Mouse (Mus musculus) heart, adult 11 months (tissue): ENCODE measurements around the gene Itfg1.

ENCODE experiments used
- DNase-seq: peaks from one replicate; pipeline ENCODE4 v3.0.0; 2022

The Itfg1 gene

GRCm38 (mm10) chr8:85730545-85730944, 110.2 kb downstream of the Itfg1 start:
- DNase-seq, result no peak

- no peak for DNase-seq
Observed at GRCm38 (mm10) chr8:85717271-85717670, 123.5 kb downstream of the Itfg1 start.

- no peak for DNase-seq
Observed at GRCm38 (mm10) chr8:85716696-85717095, 124.0 kb downstream of the Itfg1 start.

- DNase-seq, result no peak
Observed at GRCm38 (mm10) chr8:85706988-85707387, 133.7 kb downstream of the Itfg1 start.

GRCm38 (mm10) chr8:85700751-85701351, 139.9 kb downstream of the Itfg1 start, which contains the start of gene Neto2:
Gene Neto2, minus strand, starts transcription at chr8:85700924.
- DNase-seq, result peak; percentile 96

- peak; percentile 86 for DNase-seq
Observed at GRCm38 (mm10) chr8:85700101-85700750, 140.5 kb downstream of the Itfg1 start.

GRCm38 (mm10) chr8:85699051-85699450, 141.7 kb downstream of the Itfg1 start:
- DNase-seq, result peak; percentile 92
